Mouse (Mus musculus): ENCODE data around the gene Degs1.

GRCm38 (mm10) chr1:182313181-182313580 lies 30.6 kb upstream of the Degs1 start:
- TF ChIP-seq CTCF (IDR thresholded peaks at IDR 0.05; ENCODE audit: extremely low read depth, insufficient read depth, low read length) (no peak), POLR2A (IDR thresholded peaks at IDR 0.05; ENCODE audit: extremely low read depth, insufficient read depth, low read length) (no peak)

Measured in cortical plate, adult 2 months (tissue).